Mouse (Mus musculus): Measurements from ENCODE around the gene Ifi27l2a.

Gene Ifi27l2a

DNA sequence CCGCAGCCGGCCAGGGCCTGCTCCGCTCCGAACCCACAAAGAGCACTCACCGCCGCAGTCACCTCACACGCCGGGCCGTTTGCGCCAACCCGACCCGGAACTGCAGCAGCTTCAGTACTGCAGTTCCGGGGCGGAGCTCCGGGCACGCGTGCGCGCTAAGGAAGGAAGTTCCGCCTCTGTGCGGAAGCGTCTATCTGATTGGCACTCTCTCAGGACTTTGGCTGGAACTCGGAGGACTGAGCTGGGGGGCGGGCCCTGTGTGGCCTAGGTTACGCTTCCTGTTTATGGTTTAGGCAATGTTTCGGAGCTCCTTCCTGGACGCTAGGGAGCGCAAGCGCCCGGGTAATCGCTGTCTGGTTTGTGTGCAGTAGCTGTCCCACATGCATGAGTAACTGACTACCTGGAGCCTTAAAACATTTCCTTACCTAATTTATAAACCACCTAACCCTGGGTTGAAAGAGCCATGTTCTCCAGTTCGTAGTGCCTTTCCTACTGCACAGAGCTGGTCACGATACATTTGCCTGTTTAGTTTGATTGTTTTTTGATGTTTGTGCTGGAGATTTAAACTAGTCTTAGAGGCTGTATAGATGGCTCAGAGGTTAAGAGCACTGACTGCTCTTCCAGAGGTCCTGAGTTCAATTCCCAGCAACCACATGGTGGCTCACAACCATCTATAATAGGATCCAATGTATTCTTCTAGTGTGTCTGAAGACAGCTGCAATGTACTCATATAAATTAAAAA lies 17.6 kb downstream of the Ifi27l2a start, which contains the start of gene Ddx24:
Ddx24 (minus strand) TSS at position 102 of the 742 bp plus-strand sequence.
- DNase-seq = peak; percentile 99

DNA sequence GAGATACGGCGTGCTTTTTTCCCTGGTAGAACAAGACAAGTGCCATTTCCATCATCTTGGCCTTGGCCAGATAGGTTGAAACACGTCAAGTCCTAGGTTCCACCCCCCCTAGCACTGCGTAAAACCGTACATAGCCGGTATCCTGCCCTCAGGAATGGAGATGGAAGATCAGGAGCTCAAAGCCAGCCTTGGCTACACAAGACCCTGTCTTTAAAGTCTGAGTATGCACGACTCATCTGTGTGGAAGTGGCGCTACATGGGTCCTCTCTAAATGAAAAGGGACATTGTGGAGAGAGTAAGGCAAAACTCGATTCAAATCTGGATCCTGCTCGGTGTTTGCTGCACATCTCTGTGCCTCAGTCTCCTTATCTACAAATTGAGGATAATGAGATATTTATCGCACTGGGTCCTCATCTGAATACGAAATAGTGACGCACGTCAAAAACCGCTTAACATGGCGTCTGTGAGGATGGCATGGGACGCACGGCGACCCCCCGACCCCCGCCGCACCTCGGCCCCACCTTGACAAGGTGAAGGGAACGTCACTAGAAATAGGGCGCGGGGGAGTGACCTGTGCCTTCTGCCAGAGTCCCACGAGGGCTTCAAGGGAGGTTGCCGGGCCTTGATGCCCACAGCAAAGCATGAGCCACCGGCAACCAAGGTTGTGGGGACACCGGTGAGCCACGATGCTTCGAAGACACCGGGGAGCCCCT lies 18.3 kb downstream of the Ifi27l2a start:
- DNase-seq = no peak

DNA sequence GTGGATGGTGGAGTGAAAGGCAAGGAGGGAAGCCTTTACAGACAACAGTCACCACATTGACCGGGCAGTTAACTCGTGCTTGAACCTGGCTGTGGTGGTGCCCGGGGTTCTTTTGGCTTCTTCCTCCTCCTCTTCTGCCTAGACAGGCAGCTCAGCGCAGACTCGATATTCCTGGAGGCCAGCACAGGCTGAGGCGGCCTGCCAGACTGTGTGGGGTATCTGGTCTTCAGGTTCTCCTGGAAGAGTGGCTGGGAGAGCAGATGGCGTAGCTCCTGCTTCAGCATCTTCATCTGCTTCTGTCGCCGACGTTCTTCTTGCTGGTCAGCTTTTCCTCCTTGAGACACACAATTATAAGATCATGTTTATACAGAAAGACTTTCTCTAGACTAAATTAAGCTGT lies 35.3 kb downstream of the Ifi27l2a start:
- no peak for DNase-seq

DNA sequence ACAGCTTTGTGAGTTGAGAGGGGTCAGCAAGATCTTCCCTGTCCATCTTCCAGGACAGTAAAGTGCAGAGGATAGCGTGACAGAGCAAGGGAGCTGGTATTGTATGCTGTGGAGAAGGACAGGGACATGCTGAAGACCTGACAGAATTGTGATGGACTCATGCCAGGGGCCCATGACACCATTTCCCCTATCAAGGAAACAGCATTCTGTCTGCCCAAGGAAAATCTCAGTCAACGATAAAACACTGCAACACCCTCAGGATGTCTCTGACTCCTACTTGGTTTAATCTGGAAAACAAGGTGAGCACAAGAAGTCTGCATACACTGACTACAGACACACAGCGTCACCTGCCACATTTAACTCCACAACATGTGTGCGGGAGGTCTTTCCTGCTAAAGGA lies 35.8 kb downstream of the Ifi27l2a start, which contains the start of gene 9330161L09Rik:
9330161L09Rik (minus strand) TSS at position 101 of the 400 bp plus-strand sequence.
- no peak for DNase-seq

DNA sequence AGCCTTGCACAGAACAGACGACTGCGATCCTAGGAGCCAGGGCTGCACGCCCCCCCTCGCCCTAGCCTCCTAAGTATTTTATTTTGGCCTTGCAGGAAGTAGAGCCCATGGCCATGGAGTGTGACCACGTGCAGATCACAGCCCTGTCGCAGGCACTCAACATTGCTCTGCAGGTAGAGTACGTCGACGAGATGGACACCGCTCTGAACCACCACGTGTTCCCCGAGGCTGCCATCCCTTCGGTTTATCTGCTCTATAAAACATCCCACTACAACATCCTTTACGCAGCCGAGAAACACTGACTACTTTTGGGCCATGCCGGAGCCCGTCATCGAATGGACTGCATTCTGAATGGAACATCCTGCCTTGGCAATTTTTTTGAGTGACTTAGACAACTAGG lies 39.3 kb downstream of the Ifi27l2a start:
- no peak for DNase-seq

DNA sequence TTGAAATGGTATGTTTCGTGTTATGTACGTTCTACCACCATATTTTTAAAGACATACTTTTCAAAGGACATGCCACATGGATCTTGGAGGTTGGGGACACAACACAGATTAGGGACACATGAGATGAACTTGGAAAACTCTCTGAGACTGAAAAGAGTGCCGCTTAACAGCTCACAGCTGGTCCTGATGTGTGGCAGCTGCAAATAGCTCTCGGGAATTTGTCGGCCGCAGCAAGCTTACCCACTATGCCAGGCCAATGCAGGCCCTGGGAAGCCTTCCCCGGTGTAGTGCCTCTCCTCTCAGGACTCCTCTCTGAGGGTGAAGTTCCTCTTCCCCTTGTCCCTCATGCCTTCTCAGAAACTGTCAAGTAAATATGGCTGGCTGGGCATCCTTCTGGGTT lies 46.7 kb downstream of the Ifi27l2a start:
- peak; percentile 61 for DNase-seq

DNA sequence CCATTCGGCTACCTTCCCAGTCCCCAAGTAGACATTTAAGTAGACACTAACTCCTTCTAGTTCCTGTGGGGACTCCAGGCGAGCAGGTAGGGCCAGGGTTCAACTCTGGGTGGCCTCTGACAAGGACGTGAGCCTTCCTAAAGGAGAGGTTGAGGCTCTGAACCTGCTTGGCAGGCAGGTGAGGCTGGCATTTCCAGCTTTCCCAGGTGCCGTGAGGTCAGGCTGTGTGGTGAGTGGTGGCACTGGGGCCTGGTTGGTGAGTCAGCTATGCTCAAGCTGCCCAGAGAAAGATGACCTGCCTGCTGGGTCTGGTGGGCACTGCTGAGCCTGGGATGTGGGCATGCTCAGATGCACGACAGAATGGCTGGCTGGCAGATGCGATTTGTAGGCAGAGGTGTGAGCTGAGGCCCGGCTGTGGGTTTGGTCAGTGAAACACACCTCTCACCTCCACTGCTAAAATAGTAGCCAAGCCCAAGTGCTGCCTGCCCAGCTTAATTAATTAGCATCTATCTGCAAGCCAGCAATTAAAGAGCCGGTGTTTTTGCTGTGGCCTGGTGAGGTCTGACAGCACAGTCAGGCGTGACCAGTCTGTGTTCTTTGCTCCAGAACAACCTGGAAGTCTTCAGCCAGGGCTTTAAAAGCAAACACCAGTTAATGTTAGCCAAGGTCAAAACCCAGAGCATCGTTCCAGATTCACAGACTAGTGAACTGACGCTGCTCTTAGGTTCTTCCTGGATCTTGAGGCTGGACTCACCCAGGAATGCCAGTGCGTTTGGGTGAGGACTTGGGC lies 47.8 kb downstream of the Ifi27l2a start:
- no peak for DNase-seq

DNA sequence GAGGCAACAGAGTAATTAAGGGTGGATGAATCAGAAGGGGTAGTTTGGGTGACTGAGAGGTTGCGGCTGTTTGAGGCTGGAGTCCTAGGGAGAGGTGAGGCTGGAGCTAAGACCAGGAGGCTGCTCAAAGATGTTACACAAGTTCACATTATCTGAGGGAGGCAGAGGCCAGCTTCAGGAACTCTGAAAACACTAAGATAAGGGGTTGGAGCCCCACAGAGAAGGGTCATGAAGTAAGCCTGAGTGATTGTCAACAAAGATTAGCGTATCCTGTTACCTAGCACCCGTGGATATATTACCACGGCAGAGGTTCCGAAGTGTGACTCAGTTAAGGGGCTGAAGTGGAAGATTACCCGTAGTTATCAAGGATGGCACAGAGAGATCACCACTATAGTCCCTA lies 50.0 kb downstream of the Ifi27l2a start:
- DNase-seq = no peak
